Mouse (Mus musculus) hindbrain, postnatal 0 days (tissue): Measurements from ENCODE around the gene Mars. TPM values are rescaled to one million over a fixed set of nuclear protein-coding genes. Genes with fewer than 3 reads are reported as not detected.

Source experiments
- ATAC-seq: fragments of 200-750 bp; cut with Nextera tagmentation; 2 replicates; pipeline ENCODE4 v1.8.0; 2017; ENCODE audit warnings: mild to moderate bottlenecking, moderate TSS enrichment, moderate library complexity
- DNase-seq: peaks from one replicate; pipeline ENCODE4 v3.0.0-alpha.2; 2015; ENCODE audit warnings: low spot score
- H3K27ac ChIP-seq: fragments of 300-500 bp; sonication (generic); 2 replicates; pipeline ENCODE4 v1.5.1; 2014; ENCODE audit warnings: mild to moderate bottlenecking
- H3K27me3 ChIP-seq: fragments of 300-500 bp; sonication (generic); 2 replicates; pipeline ENCODE4 v1.6.1; 2014; ENCODE audit warnings: low read length, mixed read lengths; ENCODE audit not compliant: insufficient read depth
- H3K36me3 ChIP-seq: fragments of 300-500 bp; sonication (generic); 2 replicates; pipeline ENCODE4 v1.6.1; 2014; ENCODE audit warnings: low read length, mixed read lengths; ENCODE audit not compliant: insufficient read depth
- H3K4me1 ChIP-seq: fragments of 300-500 bp; sonication (generic); 2 replicates; pipeline ENCODE4 v1.6.1; 2014; ENCODE audit warnings: antibody characterized with exemption, low read length, mixed read lengths; ENCODE audit not compliant: insufficient read depth
- H3K4me2 ChIP-seq: fragments of 300-500 bp; sonication (generic); 2 replicates; pipeline ENCODE4 v1.6.1; 2014; ENCODE audit warnings: low read depth, mild to moderate bottlenecking, low read length, moderate library complexity, mixed read lengths
- H3K4me3 ChIP-seq: fragments of 300-500 bp; sonication (generic); 2 replicates; pipeline ENCODE4 v1.5.1; 2014; ENCODE audit warnings: low read length
- H3K9ac ChIP-seq: fragments of 300-500 bp; sonication (generic); replicated peaks from 2 replicates; pipeline ENCODE4 v1.6.1; 2014; ENCODE audit warnings: mild to moderate bottlenecking, low read length, moderate library complexity, mixed read lengths
- H3K9me3 ChIP-seq: fragments of 300-500 bp; sonication (generic); 2 replicates; pipeline ENCODE4 v1.6.1; 2016; ENCODE audit warnings: low read length, mixed read lengths
- CTCF ChIP-seq: IDR thresholded peaks from 2 replicates; pipeline ENCODE4 v1.5.1; 2016; ENCODE audit warnings: antibody characterized with exemption, control low read depth, low read depth
- WGBS: fragments of 180-500 bp; shearing (Covaris S2); extraction: QIAGEN DNeasy Blood & Tissue Kit; methylation state at CpG from one replicate; pipeline ENCODE4 v1.1.7; 2014; 5-methylcytosine and 5-hydroxymethylcytosine counted together
- polyA plus RNA-seq: library from polyadenylated mRNA; unstranded; fragments of >200 nt; fragmentation: Nextera tagmentation; extraction: Ambion mirVana; gene quantifications from 2 replicates; pipeline ENCODE4 v1.2.1, GENCODE M21; 2015
- total RNA-seq: library from RNA; depleted of rRNA; stranded (reverse); fragments of >200 nt; gene quantifications from 2 replicates; pipeline ENCODE4 v1.2.3, GENCODE M21; 2014

The Mars gene
- total and polyA plus RNA-seq, 2 experiments from 2014 or later = 90.4 to 104 TPM

DNA sequence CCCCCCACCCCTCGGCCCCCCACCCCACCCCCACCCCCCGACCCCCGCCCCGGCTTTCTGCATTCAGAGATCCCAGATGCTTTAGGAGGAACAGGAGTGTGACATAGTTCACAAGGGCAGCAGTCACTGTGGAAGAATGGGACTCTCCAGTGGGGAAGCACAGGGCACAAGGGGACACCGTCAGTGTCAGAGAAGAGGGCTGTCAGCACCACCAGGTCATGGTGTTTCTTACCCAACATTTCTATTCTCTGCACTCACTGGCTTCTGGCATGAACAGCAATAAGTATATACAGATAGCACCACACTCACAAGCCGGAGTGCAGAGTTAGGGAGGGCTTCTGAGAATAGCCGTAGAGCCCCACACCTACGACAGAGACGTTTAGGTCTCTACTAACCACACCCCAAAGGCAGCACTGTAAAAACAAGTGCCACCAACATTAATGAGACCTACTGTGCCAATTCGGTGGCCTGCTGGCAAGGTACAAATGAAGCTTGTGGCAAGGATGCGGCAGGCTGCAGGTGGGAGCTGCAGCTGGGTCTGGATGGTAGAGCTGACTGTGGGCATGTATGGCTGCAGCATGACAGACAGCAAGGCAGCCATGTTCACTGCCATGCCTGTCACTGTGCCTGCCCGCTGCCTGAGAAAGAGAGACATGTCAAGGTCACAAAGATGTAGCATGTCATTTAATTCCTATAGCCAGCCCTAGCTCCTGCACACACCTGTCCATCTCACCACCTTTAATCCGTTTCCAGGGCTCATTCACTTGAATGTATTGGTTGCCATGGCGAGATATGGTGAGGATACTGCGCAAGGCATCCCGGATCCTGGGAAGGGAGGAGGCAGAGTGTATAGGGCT lies 14.3 kb downstream of the Mars start:
- H3K36me3 ChIP-seq = peaks cover 70% of the 10 kb centered on the region
- TF ChIP-seq CTCF = no peak
- no peak overlapping the region for H3K4me2 ChIP-seq
- no peaks in the 10 kb centered on the region for H3K27me3 ChIP-seq
- H3K9ac ChIP-seq = no peak overlapping the region
- H3K4me3 ChIP-seq = no peak overlapping the region
- H3K9me3 ChIP-seq = no peaks in the 10 kb centered on the region
- ATAC-seq (no peak; the same call in 1 of the 2 replicates), DNase-seq (no peak)
- peaks cover under 1% of the 10 kb centered on the region; the same call in 1 of the 2 replicates for H3K4me1 ChIP-seq
- 89% methylated on average over 16 of the region's 16 CpGs for WGBS
- no peak overlapping the region for H3K27ac ChIP-seq

DNA sequence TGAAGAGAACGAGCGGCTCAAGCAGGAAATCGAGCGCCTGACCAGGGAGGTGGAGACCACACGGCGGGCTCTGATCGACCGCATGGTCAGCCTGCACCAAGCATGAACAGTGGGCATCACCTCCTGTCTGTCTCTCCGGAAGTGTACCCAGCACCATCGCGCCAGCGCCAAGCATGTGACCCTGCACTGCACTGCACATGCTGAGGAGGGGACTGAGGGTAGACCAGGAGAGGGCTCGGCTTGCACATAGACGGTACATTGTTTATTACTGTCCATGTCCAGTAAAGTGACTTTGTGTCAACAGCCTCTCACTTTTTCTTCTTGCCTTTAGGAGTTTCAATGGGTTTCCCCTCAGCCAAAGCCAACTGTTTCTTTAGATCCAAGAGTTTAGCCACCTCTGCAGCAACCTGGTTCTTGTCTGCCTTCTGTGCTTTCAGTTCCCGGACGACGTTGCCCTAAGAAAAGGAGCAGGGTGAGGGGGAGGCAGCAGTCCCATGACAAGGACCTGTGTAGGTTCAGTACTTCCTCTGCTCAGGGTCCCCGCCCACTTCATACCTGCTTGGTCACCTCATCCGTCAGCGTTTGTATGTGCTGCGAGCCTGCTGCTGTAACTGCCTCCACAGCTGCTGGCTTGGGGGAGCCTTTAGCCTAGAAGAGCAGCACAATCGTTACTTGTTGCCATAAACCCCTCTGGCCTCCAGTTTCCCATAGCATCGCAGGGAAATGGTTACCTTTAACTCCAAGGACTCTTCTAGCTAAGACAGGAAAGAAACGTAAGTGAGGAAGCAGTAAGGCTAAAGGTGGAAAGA lies 15.4 kb downstream of the Mars start:
- no peaks in the 10 kb centered on the region for H3K27me3 ChIP-seq
- peaks cover 10% of the 10 kb centered on the region for H3K4me1 ChIP-seq
- no peak for DNase-seq
- no peak overlapping the region for H3K27ac ChIP-seq
- ATAC-seq = no peak
- no peak overlapping the region for H3K4me3 ChIP-seq
- no peaks in the 10 kb centered on the region for H3K9me3 ChIP-seq
- H3K9ac ChIP-seq = no peak overlapping the region
- WGBS = 92% methylated on average over 24 of the region's 24 CpGs
- no peak for TF ChIP-seq CTCF
- H3K36me3 ChIP-seq = peaks cover 62% of the 10 kb centered on the region
- H3K4me2 ChIP-seq = no peak overlapping the region

GRCm38 (mm10) chr10:127294895-127295510 lies 16.6 kb downstream of the Mars start:
- no peak overlapping the region for H3K4me2 ChIP-seq
- DNase-seq = no peak

GRCm38 (mm10) chr10:127293590-127294113 lies 17.9 kb downstream of the Mars start:
- 84% methylated on average over 3 of the region's 3 CpGs for WGBS
- H3K9me3 ChIP-seq = no peaks in the 10 kb centered on the region

More at GRCm38 (mm10) chr10:127294895-127295510, 16.6 kb downstream of the Mars start:
- Histone ChIP-seq H3K36me3 (peaks cover 51% of the 10 kb centered on the region), H3K4me3 (no peak overlapping the region), H3K4me1 (peaks cover 11% of the 10 kb centered on the region), H3K9me3 (no peaks in the 10 kb centered on the region), H3K27ac (no peak overlapping the region), H3K9ac (no peak overlapping the region), H3K27me3 (no peaks in the 10 kb centered on the region)
- 92% methylated on average over 10 of the region's 10 CpGs for WGBS
- no peak for ATAC-seq
- no peak for TF ChIP-seq CTCF

GRCm38 (mm10) chr10:127292987-127293538 lies 18.5 kb downstream of the Mars start:
- no peak for TF ChIP-seq CTCF
- Histone ChIP-seq H3K27me3 (no peaks in the 10 kb centered on the region), H3K9ac (no peak overlapping the region), H3K4me3 (no peak overlapping the region), H3K4me1 (peaks cover 15% of the 10 kb centered on the region), H3K4me2 (no peak overlapping the region), H3K9me3 (no peaks in the 10 kb centered on the region), H3K27ac (no peak overlapping the region), H3K36me3 (peaks cover 34% of the 10 kb centered on the region)
- ATAC-seq = no peak
- DNase-seq = no peak
- 82% methylated on average over 6 of the region's 6 CpGs for WGBS

More at GRCm38 (mm10) chr10:127293590-127294113, 17.9 kb downstream of the Mars start:
- ATAC-seq (no peak), DNase-seq (no peak)
- no peak for TF ChIP-seq CTCF
- no peak overlapping the region for H3K9ac ChIP-seq
- no peak overlapping the region for H3K27ac ChIP-seq
- H3K27me3 ChIP-seq = no peaks in the 10 kb centered on the region
- no peak overlapping the region for H3K4me3 ChIP-seq
- peaks cover 38% of the 10 kb centered on the region for H3K36me3 ChIP-seq
- H3K4me1 ChIP-seq = peaks cover 15% of the 10 kb centered on the region
- no peak overlapping the region for H3K4me2 ChIP-seq
